Mouse (Mus musculus): ENCODE results near the gene Gm45713. TPM values are rescaled to one million over a fixed set of nuclear protein-coding genes. Genes with fewer than 3 reads are reported as not detected.

The Gm45713 gene
- total and polyA plus RNA-seq, 3 experiments, result 3.9 TPM; not detected in 2

- DNase-seq (ENCODE audit: low read depth, low spot score), result peak; percentile 50
- Histone ChIP-seq H3K9ac (ENCODE audit: control insufficient read depth, low read depth, low read length, poor library complexity, severe bottlenecking) (no peak overlapping the region), H3K4me1 (ENCODE audit: control insufficient read depth in 1 of 2, insufficient read depth in 2 of 2, low read length in 2 of 2) (peaks cover 2 to 15% of the 10 kb centered on the region in 2 experiments; a peak in 3 of 4 replicates), H3K27ac (ENCODE audit: control insufficient read depth, low read depth, low read length) (no peak overlapping the region), H3K4me3 (ENCODE audit: control insufficient read depth in 1 of 2, insufficient read depth in 1 of 2, low read depth in 2 of 2, low read length in 2 of 2) (no peak overlapping the region), H3K27me3 (ENCODE audit: control insufficient read depth in 1 of 2, insufficient read depth in 2 of 2, low read length in 2 of 2) (no peaks in the 10 kb centered on the region), H3K9me3 (replicated peaks; ENCODE audit: insufficient read depth, low read length) (no peaks in the 10 kb centered on the region), H3K79me2 (ENCODE audit: control insufficient read depth, insufficient read depth, low read length, poor library complexity) (no peaks in the 10 kb centered on the region), H3K36me3 (ENCODE audit: control insufficient read depth in 1 of 2, insufficient read depth in 2 of 2, low read length in 2 of 2) (no peaks in the 10 kb centered on the region; a peak in 1 of 4 replicates)
- TF ChIP-seq RCOR1 (IDR thresholded peaks at IDR 0.05; ENCODE audit: low read depth, low read length) (peak; percentile 51; the same call in 1 of the 2 replicates), ZC3H11A (IDR thresholded peaks at IDR 0.05; ENCODE audit: low read depth, low read length) (no peak), ZNF384 (IDR thresholded peaks at IDR 0.05; ENCODE audit: low read depth, low read length) (peak; percentile 90), POLR2AphosphoS5 (IDR thresholded peaks at IDR 0.05; ENCODE audit: borderline replicate concordance, low read depth, low read length) (no peak)
These were observed 28.9 kb downstream of the Gm45713 start for GRCm38 (mm10) chr7:45107052-45107645.

GRCm38 (mm10) chr7:45106441-45106840 is 29.6 kb downstream of the Gm45713 start:
- H3K36me3 ChIP-seq (ENCODE audit: control insufficient read depth in 1 of 2, insufficient read depth in 2 of 2, low read length in 2 of 2), result no peaks in the 10 kb centered on the region; a peak in 1 of 4 replicates
- peaks cover 2 to 15% of the 10 kb centered on the region in 2 experiments; a peak in 3 of 4 replicates for H3K4me1 ChIP-seq (ENCODE audit: control insufficient read depth in 1 of 2, insufficient read depth in 2 of 2, low read length in 2 of 2)
- no peaks in the 10 kb centered on the region for H3K27me3 ChIP-seq (ENCODE audit: control insufficient read depth in 1 of 2, insufficient read depth in 2 of 2, low read length in 2 of 2)
- no peak overlapping the region for H3K27ac ChIP-seq (ENCODE audit: control insufficient read depth, low read depth, low read length)
- H3K4me3 ChIP-seq (ENCODE audit: control insufficient read depth in 1 of 2, insufficient read depth in 1 of 2, low read depth in 2 of 2, low read length in 2 of 2), result no peak overlapping the region
- DNase-seq (ENCODE audit: low read depth, low spot score), result no peak
- no peaks in the 10 kb centered on the region for H3K9me3 ChIP-seq (replicated peaks; ENCODE audit: insufficient read depth, low read length)
- no peaks in the 10 kb centered on the region for H3K79me2 ChIP-seq (ENCODE audit: control insufficient read depth, insufficient read depth, low read length, poor library complexity)
- no peak overlapping the region for H3K9ac ChIP-seq (ENCODE audit: control insufficient read depth, low read depth, low read length, poor library complexity, severe bottlenecking)
- TF ChIP-seq CHD1 (IDR thresholded peaks at IDR 0.05; ENCODE audit: low read depth, low read length) (no peak), SMC3 (IDR thresholded peaks at IDR 0.05; ENCODE audit: low read depth, low read length) (no peak), TAL1 (IDR thresholded peaks at IDR 0.05; ENCODE audit: low read length) (no peak), USF1 (IDR thresholded peaks at IDR 0.05; ENCODE audit: low read depth, low read length) (no peak), NRF1 (IDR thresholded peaks at IDR 0.05; ENCODE audit: insufficient read depth, low read depth, low read length, poor library complexity, severe bottlenecking) (no peak), MXI1 (IDR thresholded peaks at IDR 0.05; ENCODE audit: low read depth, low read length) (no peak), ZNF384 (IDR thresholded peaks at IDR 0.05; ENCODE audit: low read depth, low read length) (no peak), ETS1 (IDR thresholded peaks at IDR 0.05; ENCODE audit: low read depth, low read length) (no peak), ZMIZ1 (IDR thresholded peaks at IDR 0.05; ENCODE audit: low read depth, low read length) (no peak), MYC (IDR thresholded peaks at IDR 0.05; ENCODE audit: low read depth, low read length) (no peak), GATA1 (IDR thresholded peaks at IDR 0.05; ENCODE audit: low read depth, low read length) (no peak), RCOR1 (IDR thresholded peaks at IDR 0.05; ENCODE audit: low read depth, low read length) (no peak), MAFK (IDR thresholded peaks at IDR 0.05; ENCODE audit: borderline replicate concordance, low read depth, low read length) (no peak), UBTF (IDR thresholded peaks at IDR 0.05; ENCODE audit: borderline replicate concordance, insufficient read depth, low read depth, low read length) (no peak), NELFE (IDR thresholded peaks at IDR 0.05; ENCODE audit: low read depth, low read length) (no peak)

All from MEL (cell line).